Mouse (Mus musculus) G1E (cell line): ENCODE measurements around the gene Arhgap27.

ENCODE experiments used
- CTCF ChIP-seq: IDR thresholded peaks from 2 replicates; pipeline ENCODE4 v1.5.1; 2012; ENCODE audit warnings: low read depth, low read length, inconsistent platforms, mixed read lengths
- GATA1 ChIP-seq: IDR thresholded peaks from 2 replicates; pipeline ENCODE4 v1.6.1; 2012; ENCODE audit warnings: borderline replicate concordance, low read length, inconsistent platforms, mixed read lengths
- TAL1 ChIP-seq: conservative IDR thresholded peaks from 2 replicates; pipeline ENCODE4 v1.6.1; 2012; ENCODE audit warnings: low read depth, low read length, inconsistent platforms, mixed read lengths

- TF ChIP-seq TAL1: no peak
- no peak for TF ChIP-seq CTCF
- TF ChIP-seq GATA1: no peak
Observed at GRCm38 (mm10) chr11:103339414-103340119, 23.9 kb downstream of the Arhgap27 start.
